Mouse (Mus musculus) gastrocnemius, postnatal 36 days (tissue): ENCODE measurements around the gene Uqcc1. TPM values are rescaled to one million over a fixed set of nuclear protein-coding genes. Genes with fewer than 3 reads are reported as not detected.
A peak's percentile ranks its signal among the peaks of the same experiment; 100 is the strongest.

Experiments used
- DNase-seq, 2 experiments: peaks; one replicate each; pipeline ENCODE4 v3.0.0; 2022
- intact Hi-C: fragments of 180-260 bp; cut with DNase I; formaldehyde crosslinking; loops from one replicate; pipeline ENCODE4 v1.15.1; 2025
- long read RNA-seq, 2 experiments: library from polyadenylated mRNA; stranded (forward); transcript quantifications; one replicate each; pipeline ENCODE4 v2.0.0; 2021
- total RNA-seq, 2 experiments: library from RNA; stranded (reverse); gene quantifications; 2 replicates each; pipeline ENCODE4 v1.2.3; 2021

The Uqcc1 gene
- total RNA-seq = 100 to 1,000 TPM; 151 to 164 TPM
- long read RNA-seq, experiment 1, transcript Uqcc1-204 (10 exons, 2,633 nt) = major isoform, 148 of 179 reads
- long read RNA-seq, experiment 1, partial matches to known transcripts = 5 of 179 reads
- long read RNA-seq, experiment 1, other reads (novel, unspliced or antisense) = 22 of 179 reads
- long read RNA-seq, experiment 2, transcript Uqcc1-204 (10 exons, 2,633 nt) = major isoform, 157 of 198 reads
- long read RNA-seq, experiment 2, partial matches to known transcripts = 20 of 198 reads
- long read RNA-seq, experiment 2, other reads (novel, unspliced or antisense) = 17 of 198 reads

DNA sequence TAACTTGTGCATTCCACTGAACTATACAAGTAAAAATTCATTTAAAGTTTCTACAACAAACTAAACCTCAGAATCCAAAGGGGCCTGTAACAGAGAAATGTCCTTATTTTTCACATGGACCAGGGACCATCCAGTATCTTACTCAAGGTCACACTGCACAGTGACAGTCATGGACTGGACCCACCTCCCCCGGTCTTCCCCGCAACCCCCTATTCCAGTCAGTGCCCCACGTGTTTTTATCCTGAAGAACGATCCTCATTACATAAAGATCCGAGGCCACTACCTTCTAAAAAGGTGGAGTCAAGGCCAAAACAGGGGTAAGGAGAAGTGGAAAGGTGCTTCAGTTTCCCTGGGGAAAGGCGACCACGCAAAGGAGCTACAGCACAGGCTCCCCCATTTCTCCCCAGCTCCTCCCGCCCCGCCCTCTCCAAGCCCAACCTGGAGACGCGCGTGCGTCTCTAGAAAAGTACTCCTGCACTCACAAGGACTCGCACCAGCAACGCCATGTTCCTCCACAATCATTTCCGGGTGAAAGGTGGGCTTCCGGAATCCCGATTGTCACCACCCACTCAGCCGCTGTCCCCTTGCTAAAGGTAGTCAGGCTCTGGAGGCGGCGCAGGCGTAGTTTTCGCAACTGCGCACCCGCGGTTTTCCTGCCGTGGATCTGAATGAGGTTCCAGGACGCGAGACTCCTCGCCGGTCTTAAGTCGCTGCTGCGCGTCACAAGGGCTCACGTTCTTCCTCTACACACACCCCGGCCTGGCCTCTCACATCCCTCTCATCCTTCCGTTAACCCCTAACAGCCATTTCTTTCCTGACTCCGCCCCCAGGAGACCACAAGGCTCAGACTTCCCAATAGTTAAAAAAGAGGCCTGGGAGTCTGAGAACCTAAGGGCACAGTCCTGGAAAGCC, at the start of gene Uqcc1:
Uqcc1 (minus strand) TSS at position 780 of the 912 bp plus-strand sequence.
- intact Hi-C loops = no loop called here
- peak; percentile 82 to 86 for DNase-seq

DNA sequence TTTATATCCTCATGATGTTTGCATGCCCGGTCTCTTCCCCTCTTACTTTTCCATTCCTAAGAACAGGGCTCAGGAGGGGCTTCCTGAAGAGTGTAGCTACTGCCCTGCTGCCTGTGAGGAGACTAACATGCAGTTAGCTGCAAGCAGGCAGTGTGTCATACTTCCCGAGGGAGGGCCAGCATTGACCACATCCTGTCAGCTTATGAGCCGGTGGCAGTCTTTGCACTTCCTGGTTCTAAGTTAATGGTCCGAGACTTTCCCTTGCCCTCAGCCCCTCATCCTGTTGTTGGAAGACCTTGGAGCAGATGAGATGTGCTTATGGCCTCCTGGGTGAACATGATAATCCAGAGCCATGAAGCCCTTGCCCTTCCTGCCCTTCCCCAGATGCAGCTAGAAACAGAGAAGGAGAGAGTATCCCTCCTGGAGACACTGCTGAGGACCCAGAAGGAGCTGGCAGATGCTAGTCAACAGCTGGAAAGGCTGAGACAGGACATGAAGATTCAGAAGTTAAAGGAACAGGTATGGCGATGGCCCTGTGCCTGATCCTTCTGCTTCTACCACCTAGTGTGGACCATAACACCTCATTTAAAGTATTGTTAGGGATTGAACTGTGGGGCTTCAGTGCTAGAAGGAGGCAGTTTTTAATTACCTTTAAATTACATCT, 49.4 kb upstream of the Uqcc1 start:
- DNase-seq = no peak
- intact Hi-C loops = no loop called here

DNA sequence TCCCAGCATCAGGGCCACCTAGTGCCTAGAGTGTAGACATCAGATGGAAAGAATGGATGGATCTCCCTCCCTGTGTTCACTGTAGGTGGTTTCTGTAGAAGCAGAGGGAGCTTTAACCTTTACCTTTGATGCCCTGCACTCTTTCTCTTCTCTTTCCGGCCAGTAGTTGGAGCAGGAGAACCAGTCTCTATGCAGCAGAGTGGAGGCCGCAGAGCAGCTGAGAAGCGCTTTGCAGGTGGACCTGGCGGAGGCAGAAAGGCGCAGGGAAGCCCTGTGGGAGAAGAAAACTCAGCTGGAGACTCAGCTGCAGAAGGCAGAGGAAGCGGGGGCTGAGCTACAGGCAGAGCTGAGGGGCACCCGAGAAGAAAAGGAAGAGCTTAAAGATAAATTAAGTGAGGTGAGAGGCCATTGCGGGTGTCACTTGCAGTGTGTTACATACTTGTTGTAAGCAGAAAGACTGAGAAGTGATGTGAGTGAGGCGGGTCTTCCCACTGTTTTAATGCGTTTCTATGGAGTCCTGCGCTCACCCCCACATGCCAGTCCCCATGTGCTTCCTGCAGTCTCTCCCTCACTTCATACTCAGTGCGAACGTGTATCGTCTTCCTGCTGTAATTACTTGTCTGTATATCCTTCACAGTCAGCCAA, 44.1 kb upstream of the Uqcc1 start:
- intact Hi-C loops = no loop called here
- no peak for DNase-seq

DNA sequence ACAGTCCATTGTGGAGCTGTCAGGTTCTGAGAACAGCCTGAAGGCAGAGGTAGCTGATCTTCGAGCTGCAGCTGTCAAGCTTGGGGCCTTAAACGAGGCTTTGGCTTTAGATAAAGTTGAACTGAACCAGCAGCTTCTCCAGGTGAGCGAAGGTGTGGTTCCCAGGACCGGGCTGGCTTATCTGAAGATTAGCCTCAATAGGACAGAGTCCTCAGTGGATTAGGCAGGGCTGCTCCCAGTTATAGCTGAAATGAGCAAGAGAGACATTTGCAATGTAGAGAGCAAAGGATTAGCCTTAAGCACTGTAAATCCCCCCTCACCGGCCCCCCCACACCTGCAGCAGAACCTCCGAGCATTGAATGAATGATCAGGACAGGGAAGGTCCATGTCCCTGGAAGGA, 43.2 kb upstream of the Uqcc1 start:
- intact Hi-C loops = no loop called here
- no peak for DNase-seq

DNA sequence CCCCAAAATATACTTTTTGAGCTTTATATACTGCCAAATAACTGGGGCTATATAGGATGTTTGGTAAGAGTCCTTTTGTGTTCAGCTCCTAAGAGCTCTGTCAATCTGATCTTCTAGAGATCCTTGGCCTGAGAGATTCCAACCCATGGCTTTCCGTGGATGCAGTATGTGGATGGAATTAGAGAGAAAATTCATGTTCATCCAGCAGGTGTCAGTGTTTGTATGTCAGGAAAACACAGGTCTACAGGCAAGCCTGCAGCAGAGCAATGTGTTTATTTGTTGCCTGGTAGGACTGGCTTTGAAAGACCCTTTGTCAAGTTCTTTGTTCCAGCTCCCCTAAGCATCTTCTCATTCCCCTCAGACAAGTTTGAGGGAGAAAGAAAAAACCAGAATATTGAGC, 32.9 kb upstream of the Uqcc1 start:
- DNase-seq = no peak

GRCm38 (mm10) chr2:155961862-155962261, 31.8 kb upstream of the Uqcc1 start:
- intact Hi-C loops = loop anchor here (2.0 to 5.0 kb wide), 2 partner anchors 180 to 317 kb away; partner anchors contain the start of genes Nfs1 and Romo1

More for the DNA sequence above, 32.9 kb upstream of the Uqcc1 start:
- intact Hi-C loops = loop anchor here (2.0 to 5.0 kb wide), 2 partner anchors 179 to 316 kb away; partner anchors contain the start of genes Nfs1 and Romo1

GRCm38 (mm10) chr2:155959981-155960380, 29.9 kb upstream of the Uqcc1 start:
- DNase-seq = no peak
- intact Hi-C loops = loop anchor here (5.0 kb wide), 1 partner anchor 182 kb away; the partner anchor contains the start of genes Nfs1 and Romo1

More at GRCm38 (mm10) chr2:155961862-155962261, 31.8 kb upstream of the Uqcc1 start:
- DNase-seq = no peak

DNA sequence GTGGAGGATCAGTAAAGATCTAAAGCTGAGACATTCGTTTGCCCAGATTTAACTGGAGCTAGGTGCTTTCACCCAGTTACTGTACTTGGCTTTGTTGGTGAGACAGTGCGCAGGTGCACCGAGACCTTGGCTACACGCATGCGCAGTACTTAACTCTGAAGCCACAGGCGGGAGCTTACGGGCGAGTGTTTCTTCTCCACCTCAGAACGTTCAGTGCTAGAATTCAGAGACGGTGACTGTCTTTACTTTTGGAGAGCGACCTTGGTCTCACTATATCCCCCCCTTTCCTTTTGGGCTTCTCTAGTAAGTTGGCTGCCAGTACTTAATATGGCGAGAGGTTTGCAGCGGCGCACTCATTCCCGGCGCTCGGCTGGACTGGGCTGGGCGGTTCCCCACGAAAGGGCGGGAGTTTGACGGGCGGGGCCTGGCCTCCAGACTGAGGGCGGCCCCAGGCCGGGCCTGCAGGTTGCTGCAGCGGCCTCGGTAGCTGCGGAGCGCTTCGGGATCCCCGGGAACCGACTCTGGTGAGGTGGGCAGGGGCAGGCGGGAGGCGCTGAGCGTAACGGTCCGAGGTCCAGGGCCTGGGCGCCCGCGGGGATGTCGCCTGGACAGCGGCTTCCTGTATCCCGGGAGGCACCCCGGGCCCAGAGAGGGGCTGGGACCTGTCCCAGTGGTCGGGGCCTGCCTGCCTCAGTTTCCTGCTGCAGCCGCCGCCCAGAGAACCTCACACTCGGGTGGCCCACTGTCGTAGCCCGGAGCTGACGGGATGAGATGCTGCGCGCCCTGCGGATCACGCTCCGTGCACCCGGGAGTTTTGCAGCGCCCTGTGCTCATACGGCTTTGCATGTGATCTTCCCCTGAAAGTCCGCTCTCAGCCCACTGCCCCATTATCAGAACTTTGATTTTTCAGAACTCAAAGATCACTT, 26.3 kb upstream of the Uqcc1 start, which contains the start of gene Cep250:
Cep250 (plus strand) TSS at position 325 of the 926 bp plus-strand sequence.
- DNase-seq = peak; percentile 81 to 91
- intact Hi-C loops = no loop called here

- intact Hi-C loops = no loop called here
- no peak for DNase-seq
Measured at GRCm38 (mm10) chr2:155952006-155952405, 21.9 kb upstream of the Uqcc1 start.

- intact Hi-C loops = no loop called here
- peak in 1 of 2 experiments; percentile 39 for DNase-seq
Measured at GRCm38 (mm10) chr2:155949362-155949761, 19.3 kb upstream of the Uqcc1 start.

DNA sequence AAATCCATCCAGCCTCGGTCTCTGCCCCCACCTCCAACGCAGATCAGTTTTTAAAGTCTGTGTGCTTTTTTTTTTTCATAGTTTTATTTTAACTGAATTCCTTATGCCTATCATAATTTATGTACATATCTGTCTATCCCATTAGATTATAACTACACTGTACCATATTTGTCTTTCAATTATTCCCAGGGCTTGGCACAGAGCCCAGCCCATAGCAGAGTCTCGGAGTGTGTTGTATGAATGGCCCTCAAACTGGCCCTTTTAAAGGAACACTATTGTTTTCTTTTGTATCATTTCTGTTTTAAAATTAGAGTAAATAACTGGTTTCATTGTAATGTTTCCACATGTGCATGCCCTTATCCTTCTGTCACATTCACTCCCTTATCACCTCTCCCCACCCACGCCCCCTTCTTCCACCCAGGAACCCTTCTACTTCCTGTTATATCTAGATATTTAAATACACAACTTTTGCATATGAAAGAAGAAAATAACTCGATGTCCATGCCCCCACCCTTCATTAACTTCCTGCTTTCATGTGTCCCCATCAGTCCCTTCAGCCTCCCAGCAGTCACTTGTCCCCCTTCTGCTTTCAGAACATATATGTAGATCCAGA, 17.4 kb upstream of the Uqcc1 start:
- DNase-seq = no peak
- intact Hi-C loops = no loop called here

- intact Hi-C loops = loop anchor here (1.0 kb wide), 1 partner anchor 98 kb away; no protein-coding TSS in a partner anchor
- DNase-seq = no peak
Measured at GRCm38 (mm10) chr2:155946499-155946898, 16.4 kb upstream of the Uqcc1 start.

DNA sequence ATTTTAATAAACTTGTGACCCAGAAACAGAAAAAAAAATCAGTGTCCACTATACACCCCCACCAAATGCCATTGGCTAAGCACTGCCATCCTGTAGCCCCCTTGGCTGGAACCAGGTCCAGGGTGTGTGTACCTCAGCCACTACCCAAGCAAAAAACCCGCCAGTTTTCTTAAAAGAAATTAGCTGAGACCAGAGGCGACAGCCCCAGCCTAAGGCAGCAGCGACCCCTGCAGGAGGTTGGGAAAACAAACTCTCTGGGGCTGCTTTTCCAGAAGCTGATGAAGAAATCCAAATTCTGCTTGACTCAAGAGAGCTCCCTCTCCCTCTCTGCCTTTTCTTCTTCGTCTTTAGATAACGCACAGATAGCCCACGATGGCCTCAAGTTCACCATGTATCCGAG, 16.0 kb upstream of the Uqcc1 start:
- DNase-seq = peak; percentile 54 to 74
- intact Hi-C loops = loop anchor here (1.0 kb wide), 1 partner anchor 98 kb away; no protein-coding TSS in a partner anchor

- intact Hi-C loops = no loop called here
- DNase-seq = no peak
Measured at GRCm38 (mm10) chr2:155945580-155945979, 15.5 kb upstream of the Uqcc1 start.

DNA sequence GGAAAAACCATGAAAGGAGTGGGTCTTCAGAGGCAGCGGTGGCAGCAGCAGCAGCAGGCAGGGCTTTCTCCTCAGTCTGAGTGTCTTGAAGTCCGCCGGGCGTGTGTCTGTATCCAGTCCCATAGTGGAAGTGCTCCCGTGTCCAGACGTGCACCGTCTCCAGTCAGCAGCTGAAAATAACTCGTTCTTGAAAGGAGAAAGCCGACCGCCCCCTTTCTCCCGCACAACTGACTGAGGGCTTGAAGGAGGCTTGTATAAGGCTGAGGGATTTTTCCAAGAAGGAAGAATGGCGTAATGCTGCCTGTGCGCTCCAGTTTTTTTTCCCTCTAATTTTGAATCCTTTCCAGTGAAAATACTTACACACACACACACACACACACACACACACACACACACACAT, 15.0 kb upstream of the Uqcc1 start, which contains the start of gene Gdf5:
Gdf5 (minus strand) TSS at position 244 of the 400 bp plus-strand sequence.
- intact Hi-C loops = no loop called here
- no peak for DNase-seq

DNA sequence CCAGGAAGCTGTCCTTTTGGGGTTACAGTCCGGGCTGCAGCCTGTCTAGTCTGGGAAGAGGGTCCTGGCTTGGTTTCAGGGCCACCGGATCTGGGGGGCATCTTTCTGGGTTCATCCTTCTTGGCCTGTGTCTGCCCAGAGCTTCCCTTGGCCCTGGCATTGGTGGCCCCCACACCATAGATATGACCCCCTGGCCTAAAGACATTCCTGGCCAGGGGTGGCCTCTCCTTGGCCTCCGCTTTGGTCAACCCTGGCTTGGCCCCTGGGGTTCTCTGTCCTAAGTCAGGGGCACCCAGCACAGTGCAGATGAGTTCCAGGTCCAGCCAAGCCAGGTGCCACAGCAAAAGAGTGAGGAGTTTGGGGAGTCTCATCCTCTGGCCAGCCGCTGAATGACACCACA, 14.6 kb upstream of the Uqcc1 start:
- no peak for DNase-seq
- intact Hi-C loops = loop anchor here (5.0 kb wide), 1 partner anchor 287 kb away; no protein-coding TSS in a partner anchor

- intact Hi-C loops = loop anchor here (5.0 kb wide), 1 partner anchor 286 kb away; no protein-coding TSS in a partner anchor
- no peak for DNase-seq
Measured at GRCm38 (mm10) chr2:155943463-155943862, 13.4 kb upstream of the Uqcc1 start.
